Mouse (Mus musculus): ENCODE data around the gene Trappc3l.

The Trappc3l gene

DNA sequence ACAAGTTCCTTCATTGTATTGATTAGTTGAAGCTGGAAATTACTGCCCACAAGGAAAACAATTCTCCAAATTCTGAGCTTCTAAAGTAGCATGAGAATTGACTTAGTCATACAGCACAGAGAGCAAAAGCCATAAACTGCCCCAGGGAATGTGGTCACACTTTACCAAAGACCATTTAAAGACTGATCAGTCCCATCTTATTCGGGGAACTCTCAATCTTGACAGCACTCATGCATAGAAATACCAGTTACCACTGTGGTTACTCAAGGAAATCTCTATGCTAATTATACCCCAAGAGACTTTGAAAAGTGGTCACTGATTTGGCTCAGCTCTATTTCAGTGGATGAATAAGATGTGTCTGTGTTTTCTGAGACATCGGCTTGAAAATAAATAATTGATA lies 57.8 kb downstream of the Trappc3l start:
- no peak for DNase-seq (ENCODE audit: extremely low read depth, low read depth)

DNA sequence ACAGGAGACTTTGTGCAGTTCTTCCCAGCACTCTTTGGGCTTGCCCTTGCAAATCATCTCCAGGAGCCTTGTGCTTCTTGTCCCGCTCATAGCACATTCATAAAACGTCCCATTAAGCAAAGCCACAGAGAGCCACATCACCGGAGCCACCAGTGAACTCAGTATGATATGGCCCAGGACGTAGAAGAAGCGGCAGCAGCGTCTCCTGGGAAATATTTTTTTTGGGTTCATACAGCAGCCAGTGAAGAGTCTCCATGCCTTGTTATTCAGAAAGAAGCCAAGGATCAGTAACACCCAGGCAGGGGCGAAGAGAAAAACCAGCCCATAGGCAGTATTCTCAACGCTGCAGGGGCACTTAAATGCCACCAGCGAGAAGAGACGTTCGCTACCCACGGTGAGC lies 58.6 kb downstream of the Trappc3l start:
- no peak for DNase-seq (ENCODE audit: extremely low read depth, low read depth)

DNA sequence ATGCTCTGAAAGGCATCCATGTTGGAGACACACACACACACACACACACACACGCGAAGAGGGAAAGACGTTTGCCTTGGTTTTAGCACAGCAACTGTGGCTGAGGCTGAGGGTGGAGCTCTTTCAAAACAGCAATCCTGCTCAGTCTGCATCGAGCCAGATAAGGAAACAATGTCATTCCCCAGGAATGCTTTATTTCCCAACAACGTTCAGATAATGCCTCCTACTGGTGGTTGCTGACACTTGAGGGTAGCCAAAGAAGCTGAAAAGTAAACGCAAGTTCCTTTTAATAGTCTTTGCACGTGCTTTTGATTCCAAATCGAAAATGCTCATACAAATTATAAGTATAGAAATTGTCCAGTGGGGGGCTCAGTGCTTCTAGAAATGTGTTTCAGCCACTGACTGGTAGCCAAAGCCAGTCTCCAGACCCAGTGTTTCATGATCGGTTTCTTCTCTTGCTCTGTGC lies 59.1 kb downstream of the Trappc3l start, which contains the start of gene Calhm5:
Calhm5 (minus strand) TSS at position 102 of the 466 bp plus-strand sequence.
- peak; percentile 4 for DNase-seq (ENCODE audit: extremely low read depth, low read depth)

DNA sequence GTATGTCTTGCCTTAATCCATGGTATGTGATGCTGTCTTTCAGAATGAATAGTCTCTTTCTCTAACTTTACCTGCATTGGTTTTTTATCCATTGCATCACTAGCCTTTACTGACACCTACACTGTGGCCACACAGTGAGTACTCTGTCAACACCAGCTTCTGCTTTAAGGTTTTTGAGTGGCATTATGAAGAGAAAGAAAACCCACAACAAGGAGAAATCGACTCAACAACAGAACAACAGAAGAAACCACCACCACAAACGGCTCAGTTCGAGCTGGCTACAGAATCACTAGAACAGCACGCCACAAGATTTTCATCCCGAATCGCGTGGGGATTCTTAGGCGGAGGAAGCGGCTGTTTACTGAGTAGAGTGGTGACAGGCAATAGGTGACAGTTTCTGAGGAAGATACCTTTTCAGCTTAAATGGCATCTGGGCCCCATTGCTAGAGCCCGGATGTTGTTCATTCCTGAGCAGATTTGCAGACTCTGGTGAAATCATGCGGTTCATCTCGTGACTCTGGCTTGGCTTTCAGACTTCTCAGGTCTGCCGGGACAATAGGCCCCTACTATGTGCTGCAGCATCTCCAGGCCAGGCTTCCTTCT lies 73.6 kb downstream of the Trappc3l start:
- no peak for DNase-seq (ENCODE audit: extremely low read depth, low read depth)

DNA sequence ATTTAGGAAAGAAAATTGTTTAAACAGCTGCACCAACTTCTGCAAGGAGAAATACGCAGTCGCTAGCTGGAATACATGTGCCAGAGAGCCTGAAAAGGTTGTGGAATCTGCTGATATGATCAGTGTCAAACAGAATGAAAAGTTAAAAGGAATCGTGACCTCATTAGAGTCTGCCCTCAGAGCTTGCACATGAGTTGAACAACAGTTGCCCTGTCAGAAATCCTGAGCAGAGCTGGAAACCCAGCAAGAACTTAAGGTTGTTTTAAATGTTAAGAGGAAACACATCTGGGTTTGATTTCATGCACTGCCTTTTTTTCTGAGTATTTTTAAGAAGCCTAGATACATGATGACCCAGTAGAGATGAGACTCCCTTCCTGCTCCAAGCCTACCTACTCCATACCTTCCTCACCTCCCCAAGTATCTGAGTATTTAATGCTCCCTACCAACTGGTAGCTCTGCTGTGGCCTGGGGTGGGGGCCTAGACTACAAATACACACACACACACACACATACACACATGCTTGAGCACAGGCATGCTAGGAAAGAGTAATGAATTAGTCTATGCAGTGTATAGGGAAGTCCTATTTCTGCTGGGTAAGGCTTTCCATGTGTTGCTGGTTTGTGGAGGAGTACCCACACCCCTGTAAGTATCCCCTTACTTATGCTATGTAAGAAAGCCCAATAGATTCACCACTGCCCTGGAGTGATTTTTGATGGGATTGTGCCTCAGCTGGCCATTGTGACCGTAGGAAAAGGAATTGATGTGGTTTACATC lies 74.8 kb downstream of the Trappc3l start:
- no peak for DNase-seq (ENCODE audit: extremely low read depth, low read depth)

DNA sequence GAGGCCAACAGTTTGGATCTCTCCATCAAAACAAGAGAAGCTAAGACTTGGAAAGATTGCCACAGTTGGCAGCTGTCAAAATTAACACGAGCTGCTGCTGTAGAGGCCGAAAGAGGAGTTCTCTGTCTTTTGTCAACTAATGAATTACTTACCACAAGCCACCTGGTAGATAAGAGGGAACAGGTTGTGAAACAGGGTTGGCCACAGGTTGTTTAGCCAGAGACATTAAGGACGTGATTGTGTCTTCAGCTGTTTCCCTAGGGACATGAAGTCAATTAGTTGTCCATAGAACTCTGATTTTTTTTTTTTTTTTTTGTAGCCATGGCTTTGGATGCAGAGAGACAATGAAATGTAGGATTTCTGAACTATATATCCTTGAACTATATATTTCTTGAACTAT lies 79.7 kb downstream of the Trappc3l start:
- DNase-seq (ENCODE audit: extremely low read depth, low read depth), result no peak

DNA sequence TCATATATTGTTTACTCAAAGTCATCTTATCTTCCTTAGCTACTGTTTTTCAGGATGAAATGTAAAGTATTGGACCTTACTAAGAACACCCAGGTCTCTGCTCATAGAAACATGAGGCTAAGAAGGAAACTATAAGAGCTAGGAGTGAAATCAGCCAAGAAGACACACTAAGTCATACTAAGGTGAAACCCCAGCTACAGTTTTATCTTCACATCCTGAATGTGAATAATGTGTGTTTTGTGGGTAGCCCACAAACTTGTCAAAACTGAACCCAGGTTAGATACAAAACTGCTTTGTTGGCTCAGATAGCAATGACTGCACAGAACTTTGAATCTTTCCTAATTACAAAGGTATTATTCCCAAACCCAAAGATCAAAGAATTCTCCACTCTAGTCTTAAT lies 80.4 kb downstream of the Trappc3l start:
- DNase-seq (ENCODE audit: extremely low read depth, low read depth), result no peak

DNA sequence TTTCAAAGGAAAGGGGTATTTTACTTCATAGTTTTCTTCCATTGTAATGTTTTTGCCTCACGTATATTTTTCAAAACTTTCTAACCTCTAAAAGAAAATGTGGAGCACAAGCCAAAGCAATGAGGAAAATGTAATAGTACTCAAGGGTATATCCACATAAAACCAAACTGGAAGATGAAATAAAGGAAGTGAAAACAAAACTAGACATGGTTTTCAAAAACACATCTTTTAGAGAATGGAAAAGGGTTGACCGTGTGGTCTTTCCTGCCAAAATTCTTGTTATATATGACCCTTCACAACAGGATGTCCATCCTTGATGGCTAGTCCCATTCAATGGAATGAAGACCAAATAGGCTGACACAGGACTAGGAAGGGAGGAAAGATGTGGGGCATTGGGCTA lies 81.0 kb downstream of the Trappc3l start:
- DNase-seq (ENCODE audit: extremely low read depth, low read depth), result no peak

DNA sequence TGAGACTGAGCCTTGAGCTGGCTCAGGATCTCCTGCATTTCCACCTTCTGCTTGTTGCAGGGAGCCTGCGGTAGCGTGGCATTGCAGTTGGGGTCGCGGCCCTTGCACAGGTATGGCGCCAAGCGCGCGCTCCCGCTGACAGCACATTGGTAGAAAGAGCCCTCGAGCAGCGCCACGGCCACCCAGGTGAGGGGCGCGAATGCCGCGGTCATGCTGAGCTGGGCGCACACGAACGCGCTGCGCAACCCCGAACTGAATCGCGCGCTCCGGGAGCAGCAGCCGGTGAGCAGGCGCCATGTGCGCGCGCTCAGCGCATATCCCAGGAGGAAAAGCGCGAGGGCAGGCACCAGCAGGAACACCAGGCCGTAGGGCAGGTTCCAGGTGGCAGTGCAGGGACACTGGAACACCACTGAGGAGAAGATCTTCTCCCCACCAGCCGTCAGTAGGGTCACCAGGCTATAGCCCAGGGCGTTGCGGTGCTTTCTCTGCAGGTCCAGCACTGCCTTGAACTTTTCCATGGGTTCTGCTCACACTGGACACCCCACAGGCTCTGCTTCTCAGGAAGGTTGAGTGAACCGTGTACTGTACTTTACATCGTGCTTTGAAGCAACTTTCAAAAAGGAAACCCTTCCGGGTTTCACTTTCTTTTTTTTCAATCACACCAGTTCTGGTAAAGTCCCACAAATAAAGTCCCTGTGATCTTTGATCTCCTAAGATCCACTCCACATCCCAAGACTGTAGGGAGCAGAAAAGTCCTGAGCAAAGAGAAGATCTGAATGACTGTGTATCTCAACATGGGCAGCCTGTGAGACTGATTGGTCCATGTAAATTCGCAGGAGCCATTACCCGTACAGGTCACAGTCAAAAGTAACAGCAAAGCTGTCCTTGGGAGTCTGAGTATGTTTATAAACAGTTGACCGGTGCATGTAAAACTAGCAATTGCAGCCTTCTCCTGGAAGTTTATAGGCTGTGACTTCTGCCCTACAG lies 90.3 kb downstream of the Trappc3l start, which contains the start of gene Calhm6:
Calhm6 (minus strand) TSS at position 593 of the 987 bp plus-strand sequence.
- DNase-seq (ENCODE audit: extremely low read depth, low read depth), result no peak

DNA sequence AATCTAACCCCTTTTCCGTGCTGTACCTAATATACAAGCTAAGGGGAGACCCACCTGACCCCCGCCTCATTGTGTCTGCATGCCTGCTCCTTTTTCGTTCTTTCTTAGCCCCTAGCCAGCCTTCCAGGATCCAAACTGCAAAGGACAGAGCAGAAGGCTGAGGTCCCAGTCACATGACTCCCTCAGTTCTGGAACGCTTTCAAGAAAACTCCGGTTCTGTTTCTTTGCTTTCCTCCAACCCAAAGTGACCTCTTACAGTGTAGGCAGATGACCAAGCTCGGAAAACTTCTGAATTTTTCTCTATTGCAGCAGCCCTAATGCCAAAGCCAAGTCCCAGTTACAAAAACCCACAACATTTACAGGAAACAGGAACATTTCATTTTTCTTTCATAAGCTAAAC lies 91.0 kb downstream of the Trappc3l start:
- no peak for DNase-seq (ENCODE audit: extremely low read depth, low read depth)

DNA sequence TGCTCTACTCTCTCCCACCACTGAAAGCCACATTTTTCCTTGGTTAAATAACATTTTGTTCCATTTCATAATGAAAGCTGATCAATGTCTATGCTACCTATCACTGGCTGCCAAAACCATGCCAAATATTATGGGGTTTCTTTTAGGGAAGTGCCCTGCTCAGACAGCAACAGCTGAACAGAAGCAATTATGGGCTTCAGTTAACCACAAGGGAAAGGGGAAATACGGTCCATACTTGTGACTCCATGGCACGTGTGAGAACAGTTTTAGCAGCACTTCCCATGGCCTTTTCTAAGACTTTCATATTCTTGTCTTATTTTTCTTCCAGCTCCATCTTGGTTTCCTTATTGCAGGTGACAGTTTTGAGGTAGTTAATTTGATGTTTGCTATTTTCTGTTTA lies 94.0 kb downstream of the Trappc3l start:
- DNase-seq (ENCODE audit: extremely low read depth, low read depth), result peak; percentile 47

DNA sequence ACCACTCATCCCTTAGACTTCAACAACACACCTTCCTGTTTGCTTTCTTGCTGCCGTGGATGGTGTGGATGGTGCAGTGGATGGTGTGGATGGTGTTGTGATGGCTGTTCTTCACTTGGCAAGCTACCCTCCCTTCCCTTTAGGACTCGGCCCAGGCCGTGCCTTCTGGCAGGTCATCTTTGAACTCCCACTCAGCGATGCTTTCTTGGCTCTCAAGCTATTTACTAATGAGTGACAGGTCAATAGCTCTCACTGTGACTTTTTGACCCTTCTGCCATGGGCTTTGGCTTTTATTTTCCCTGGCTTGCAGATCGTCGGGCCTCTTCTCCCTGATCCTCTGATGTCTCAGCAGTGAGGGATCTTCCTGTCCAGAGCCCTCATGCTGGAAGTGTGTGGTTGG lies 99.0 kb downstream of the Trappc3l start:
- DNase-seq (ENCODE audit: extremely low read depth, low read depth), result no peak

DNA sequence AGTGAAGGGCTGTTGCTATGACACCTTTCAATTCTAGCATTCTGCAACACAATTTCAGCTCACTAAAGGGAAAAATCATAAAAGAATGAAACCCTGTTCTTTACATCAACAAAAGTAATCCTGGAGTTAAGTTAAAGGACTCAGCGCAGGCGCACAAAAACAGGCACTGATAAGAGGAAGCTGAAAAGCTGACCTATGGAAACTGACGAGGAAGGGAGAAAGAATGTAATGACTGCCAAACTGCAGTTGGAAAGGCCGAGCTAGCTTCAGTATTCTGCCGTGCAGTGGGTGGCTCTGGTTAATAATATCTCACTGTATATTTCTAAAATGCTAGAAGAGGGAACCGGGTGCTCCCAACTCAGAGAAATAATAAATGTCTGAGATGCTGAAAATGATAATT lies 100.6 kb downstream of the Trappc3l start:
- no peak for DNase-seq (ENCODE audit: extremely low read depth, low read depth)

DNA sequence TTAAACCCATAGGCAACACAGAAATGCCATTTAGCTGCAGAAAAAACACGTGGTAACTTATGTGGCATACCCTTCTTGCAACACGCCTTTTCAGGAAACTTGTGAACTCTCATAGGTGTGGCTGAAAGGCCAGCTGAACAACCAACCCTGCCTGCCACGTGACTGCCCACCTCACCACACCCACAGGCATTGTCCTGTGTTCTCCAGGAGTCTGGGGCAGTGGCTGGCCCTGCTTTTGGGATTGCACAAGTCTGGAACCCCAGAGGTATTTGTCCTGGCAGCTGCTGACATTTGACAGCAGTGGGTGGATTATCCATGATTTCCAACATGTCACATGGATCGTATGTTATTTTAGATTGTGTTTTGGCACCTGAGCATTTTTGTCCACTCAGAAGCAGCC lies 102.4 kb downstream of the Trappc3l start:
- no peak for DNase-seq (ENCODE audit: extremely low read depth, low read depth)

DNA sequence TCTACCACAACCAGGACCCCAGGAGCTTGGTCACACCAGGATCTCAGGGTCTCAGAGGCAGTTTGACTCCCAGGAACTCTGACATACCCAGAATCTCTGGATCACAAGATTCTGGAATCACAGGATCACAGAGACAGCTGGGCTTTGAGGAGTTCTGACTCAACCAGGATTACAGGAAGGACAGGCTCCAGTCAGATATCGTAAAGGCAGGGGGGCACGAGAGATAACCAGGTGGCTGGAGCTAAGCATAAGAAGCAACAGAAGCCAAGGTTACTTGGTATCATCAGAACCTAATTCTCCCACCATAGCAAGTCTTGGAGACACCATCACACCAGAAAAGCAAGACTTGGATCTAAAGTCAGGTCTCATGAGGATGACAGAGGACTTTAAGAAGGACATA lies 104.3 kb downstream of the Trappc3l start:
- no peak for DNase-seq (ENCODE audit: extremely low read depth, low read depth)

DNA sequence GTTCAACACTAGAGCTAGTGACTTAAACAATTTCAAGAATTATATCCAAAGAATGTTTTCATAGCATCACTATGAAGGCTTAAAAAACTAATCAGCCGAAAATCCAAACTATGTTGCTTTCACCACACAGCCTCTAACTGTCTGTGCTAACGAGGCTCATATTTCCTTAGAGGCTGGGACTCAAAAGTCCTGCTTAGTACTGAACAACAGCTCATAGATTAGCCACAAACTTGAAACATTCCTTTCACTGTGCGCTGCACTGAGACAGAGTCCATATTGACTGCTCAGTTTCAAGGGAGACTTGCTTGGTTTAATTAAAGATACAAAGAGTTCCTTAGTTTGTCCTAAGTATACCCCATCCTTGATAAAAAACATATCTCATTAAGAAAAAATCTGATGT lies 112.4 kb downstream of the Trappc3l start:
- DNase-seq (ENCODE audit: extremely low read depth, low read depth), result no peak

DNA sequence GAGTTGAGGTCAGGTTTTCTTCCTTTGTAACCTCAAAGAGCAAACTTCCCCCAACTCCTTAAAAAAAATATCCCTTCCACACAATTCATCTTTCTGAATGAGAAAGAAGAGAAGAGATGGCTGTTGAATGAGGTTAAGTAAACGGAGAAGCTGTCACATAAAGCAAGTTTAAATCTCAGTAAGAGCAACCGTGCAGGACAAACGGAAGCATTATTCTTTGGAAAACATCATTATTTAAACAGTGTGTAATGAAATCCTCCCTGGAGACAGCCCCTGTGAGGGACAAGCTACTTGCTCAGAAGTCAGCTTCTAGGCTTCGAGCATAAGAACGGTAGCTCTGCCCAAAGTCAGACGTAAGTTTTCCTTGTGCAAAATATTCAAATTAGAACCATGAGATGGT lies 113.1 kb downstream of the Trappc3l start:
- DNase-seq (ENCODE audit: extremely low read depth, low read depth), result no peak

DNA sequence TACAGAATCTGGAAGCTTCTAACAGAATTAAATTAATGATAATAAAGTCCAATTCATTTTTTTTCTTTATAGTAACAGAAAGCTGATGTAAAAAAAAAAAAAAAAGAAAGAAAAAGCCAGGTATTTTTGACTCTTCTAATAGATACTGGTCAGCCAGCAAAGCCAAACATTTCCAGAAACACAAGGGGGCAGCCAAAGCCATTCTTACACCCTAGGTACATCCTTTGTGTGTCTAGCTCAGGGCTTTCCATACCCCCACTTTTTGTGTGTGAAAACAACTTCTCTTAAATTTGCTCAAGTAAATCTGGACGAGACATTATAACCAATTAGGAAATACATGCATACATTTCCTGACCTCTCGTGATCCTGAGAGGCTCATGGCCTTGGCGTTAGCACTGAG lies 114.4 kb downstream of the Trappc3l start:
- DNase-seq (ENCODE audit: extremely low read depth, low read depth), result no peak

DNA sequence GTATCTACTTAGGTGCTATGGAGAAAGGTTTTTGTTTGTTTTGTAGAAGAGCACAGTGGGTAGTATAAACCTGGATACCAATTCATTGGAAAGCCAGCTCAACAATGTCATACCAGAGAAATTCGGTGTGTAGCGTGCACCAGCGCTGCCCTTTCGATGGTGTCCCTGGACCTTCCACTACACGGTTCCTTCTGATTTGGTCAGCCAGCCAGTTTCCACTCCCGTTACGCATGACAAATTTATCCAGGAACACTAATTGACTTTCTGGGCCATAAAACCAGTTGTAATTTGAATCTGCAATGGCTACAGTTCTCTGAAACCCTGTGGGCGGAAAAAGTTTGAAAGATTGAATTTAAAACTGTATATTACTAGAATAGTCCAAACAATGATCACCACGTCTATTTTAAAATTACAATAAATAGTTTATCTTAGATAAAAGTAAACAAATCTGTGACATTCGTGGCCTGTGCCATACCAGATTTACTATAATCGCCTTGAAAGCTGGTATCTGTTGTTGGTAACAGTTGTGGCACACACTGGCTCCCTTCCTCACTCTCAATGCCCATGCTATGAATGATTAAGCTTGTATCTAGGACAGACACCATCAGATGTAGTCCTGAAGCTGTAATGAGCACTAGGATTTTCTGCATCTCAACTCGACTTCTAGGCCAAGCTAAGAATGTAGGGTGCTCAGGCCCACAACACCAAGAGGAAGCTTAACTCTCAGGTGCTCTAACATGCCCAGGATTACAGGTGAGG lies 118.6 kb downstream of the Trappc3l start:
- no peak for DNase-seq (ENCODE audit: extremely low read depth, low read depth)
